Mouse (Mus musculus) midbrain, embryonic 12.5 days (tissue): ENCODE measurements at regions not wholly inside any gene's neighbourhood (a gene's known extent, or its start where the extent isn't known, plus 50 kb on each side); places are given as distances from the start of the nearest gene placed in this dataset.

Experiments used
- ATAC-seq: fragments of 200-750 bp; cut with Nextera tagmentation; 2 replicates; pipeline ENCODE4 v1.8.0; 2017; ENCODE audit warnings: low read depth, moderate TSS enrichment, moderate library complexity; ENCODE audit not compliant: low FRiP score
- H3K27ac ChIP-seq: fragments of 300-500 bp; sonication (generic); replicated peaks from 2 replicates; pipeline ENCODE4 v1.5.1; 2016; ENCODE audit warnings: mild to moderate bottlenecking
- H3K27me3 ChIP-seq: fragments of 300-500 bp; sonication (generic); 2 replicates; pipeline ENCODE4 v1.6.1; 2016; ENCODE audit warnings: mild to moderate bottlenecking
- H3K36me3 ChIP-seq: fragments of 300-500 bp; sonication (generic); 2 replicates; pipeline ENCODE4 v1.6.1; 2016
- H3K4me1 ChIP-seq: fragments of 300-500 bp; sonication (generic); 2 replicates; pipeline ENCODE4 v1.6.1; 2016
- H3K4me2 ChIP-seq: fragments of 300-500 bp; sonication (generic); replicated peaks from 2 replicates; pipeline ENCODE4 v1.6.1; 2016; ENCODE audit warnings: mild to moderate bottlenecking, moderate library complexity
- H3K4me3 ChIP-seq: fragments of 300-500 bp; sonication (generic); 2 replicates; pipeline ENCODE4 v1.5.1; 2016; ENCODE audit warnings: mild to moderate bottlenecking
- H3K9ac ChIP-seq: fragments of 300-500 bp; sonication (generic); replicated peaks from 2 replicates; pipeline ENCODE4 v1.6.1; 2016; ENCODE audit warnings: mild to moderate bottlenecking, moderate library complexity
- H3K9me3 ChIP-seq: fragments of 300-500 bp; sonication (generic); 2 replicates; pipeline ENCODE4 v1.6.1; 2016; ENCODE audit warnings: mild to moderate bottlenecking
- whole genome bisulfite sequencing: fragments of 180-500 bp; shearing (Covaris S2); methylation state at CpG from one replicate; pipeline ENCODE4 v1.1.7; 2016; 5-methylcytosine and 5-hydroxymethylcytosine counted together

GRCm38 (mm10) chr15:62082539-62082938, 1159.7 kb upstream of the A1bg start:
- no peak overlapping the region for H3K4me2 ChIP-seq
- no peaks in the 10 kb centered on the region for H3K36me3 ChIP-seq
- no peak for ATAC-seq
- WGBS, result 95% methylated on average over 2 of the region's 2 CpGs
- H3K27ac ChIP-seq, result no peak overlapping the region
- no peak overlapping the region for H3K4me3 ChIP-seq
- H3K9me3 ChIP-seq, result no peaks in the 10 kb centered on the region
- no peaks in the 10 kb centered on the region for H3K27me3 ChIP-seq
- no peak overlapping the region for H3K9ac ChIP-seq
- H3K4me1 ChIP-seq, result no peaks in the 10 kb centered on the region

- H3K36me3 ChIP-seq, result no peaks in the 10 kb centered on the region
- no peak overlapping the region for H3K9ac ChIP-seq
- H3K4me1 ChIP-seq, result no peaks in the 10 kb centered on the region
- 69% methylated on average over 9 of the region's 9 CpGs for WGBS
- H3K27me3 ChIP-seq, result no peaks in the 10 kb centered on the region
- H3K4me2 ChIP-seq, result no peak overlapping the region
- H3K4me3 ChIP-seq, result no peak overlapping the region
- no peak for ATAC-seq
- no peaks in the 10 kb centered on the region for H3K9me3 ChIP-seq
- H3K27ac ChIP-seq, result no peak overlapping the region
These were observed 1156.6 kb upstream of the A1bg start for GRCm38 (mm10) chr15:62079155-62080109.

- WGBS, result 93% methylated on average over 5 of the region's 5 CpGs
- no peak overlapping the region for H3K9ac ChIP-seq
- no peak overlapping the region for H3K27ac ChIP-seq
- H3K36me3 ChIP-seq, result no peaks in the 10 kb centered on the region
- no peaks in the 10 kb centered on the region for H3K4me1 ChIP-seq
- no peak overlapping the region for H3K4me2 ChIP-seq
- H3K9me3 ChIP-seq, result no peaks in the 10 kb centered on the region
- no peaks in the 10 kb centered on the region for H3K27me3 ChIP-seq
- no peak overlapping the region for H3K4me3 ChIP-seq
- ATAC-seq, result no peak
These were observed 1153.9 kb upstream of the A1bg start for GRCm38 (mm10) chr15:62076552-62077234.

- Histone ChIP-seq H3K4me1 (no peaks in the 10 kb centered on the region), H3K36me3 (no peaks in the 10 kb centered on the region), H3K4me3 (no peak overlapping the region), H3K27me3 (no peaks in the 10 kb centered on the region), H3K4me2 (no peak overlapping the region), H3K9ac (no peak overlapping the region), H3K27ac (no peak overlapping the region), H3K9me3 (no peaks in the 10 kb centered on the region)
- no peak for ATAC-seq
- WGBS, result 94% methylated on average over 4 of the region's 4 CpGs
These were observed 1151.9 kb upstream of the A1bg start for GRCm38 (mm10) chr15:62074735-62075134.

- Histone ChIP-seq H3K27me3 (no peaks in the 10 kb centered on the region), H3K27ac (no peak overlapping the region), H3K36me3 (no peaks in the 10 kb centered on the region), H3K9me3 (no peaks in the 10 kb centered on the region), H3K4me1 (no peaks in the 10 kb centered on the region), H3K4me3 (no peak overlapping the region), H3K9ac (no peak overlapping the region), H3K4me2 (no peak overlapping the region)
- 92% methylated on average over 5 of the region's 5 CpGs for WGBS
- no peak for ATAC-seq
These were observed 1150.8 kb upstream of the A1bg start for GRCm38 (mm10) chr15:62073595-62073994.

GRCm38 (mm10) chr15:62071311-62071710, 1148.5 kb upstream of the A1bg start:
- no peak for ATAC-seq
- H3K27me3 ChIP-seq, result no peaks in the 10 kb centered on the region
- H3K36me3 ChIP-seq, result no peaks in the 10 kb centered on the region
- H3K9me3 ChIP-seq, result no peaks in the 10 kb centered on the region
- no peak overlapping the region for H3K9ac ChIP-seq
- no peaks in the 10 kb centered on the region for H3K4me1 ChIP-seq
- no peak overlapping the region for H3K4me2 ChIP-seq
- no peak overlapping the region for H3K27ac ChIP-seq
- 81% methylated on average over 2 of the region's 2 CpGs for WGBS
- H3K4me3 ChIP-seq, result no peak overlapping the region

GRCm38 (mm10) chr15:62068422-62069160, 1145.8 kb upstream of the A1bg start:
- no peaks in the 10 kb centered on the region for H3K4me1 ChIP-seq
- no peak for ATAC-seq
- no peak overlapping the region for H3K4me3 ChIP-seq
- no peaks in the 10 kb centered on the region for H3K36me3 ChIP-seq
- no peak overlapping the region for H3K9ac ChIP-seq
- H3K9me3 ChIP-seq, result no peaks in the 10 kb centered on the region
- no peak overlapping the region for H3K4me2 ChIP-seq
- H3K27me3 ChIP-seq, result no peaks in the 10 kb centered on the region
- no peak overlapping the region for H3K27ac ChIP-seq
- 82% methylated on average over 11 of the region's 11 CpGs for WGBS

GRCm38 (mm10) chr15:62064399-62064798, 1141.6 kb upstream of the A1bg start:
- Histone ChIP-seq H3K4me3 (no peak overlapping the region), H3K9ac (no peak overlapping the region), H3K4me1 (no peaks in the 10 kb centered on the region), H3K4me2 (no peak overlapping the region), H3K27ac (no peak overlapping the region), H3K9me3 (no peaks in the 10 kb centered on the region), H3K27me3 (no peaks in the 10 kb centered on the region), H3K36me3 (no peaks in the 10 kb centered on the region)
- ATAC-seq, result no peak
- 87% methylated on average over 3 of the region's 3 CpGs for whole genome bisulfite sequencing

GRCm38 (mm10) chr15:62057449-62057848, 1134.6 kb upstream of the A1bg start:
- ATAC-seq, result no peak
- Histone ChIP-seq H3K9ac (no peak overlapping the region), H3K27ac (no peak overlapping the region), H3K4me1 (no peaks in the 10 kb centered on the region), H3K9me3 (no peaks in the 10 kb centered on the region), H3K4me2 (no peak overlapping the region), H3K27me3 (no peaks in the 10 kb centered on the region), H3K4me3 (no peak overlapping the region), H3K36me3 (no peaks in the 10 kb centered on the region)
- 92% methylated on average over 2 of the region's 2 CpGs for WGBS

- Histone ChIP-seq H3K9me3 (no peaks in the 10 kb centered on the region), H3K9ac (no peak overlapping the region), H3K36me3 (no peaks in the 10 kb centered on the region), H3K4me3 (no peak overlapping the region), H3K27me3 (no peaks in the 10 kb centered on the region), H3K27ac (no peak overlapping the region), H3K4me2 (no peak overlapping the region), H3K4me1 (no peaks in the 10 kb centered on the region)
- WGBS, result 92% methylated on average over 11 of the region's 11 CpGs
- ATAC-seq, result no peak
These were observed 1134.1 kb upstream of the A1bg start for GRCm38 (mm10) chr15:62056889-62057288.

- no peak for ATAC-seq
- Histone ChIP-seq H3K4me2 (no peak overlapping the region), H3K9ac (no peak overlapping the region), H3K9me3 (no peaks in the 10 kb centered on the region), H3K27ac (no peak overlapping the region), H3K4me1 (no peaks in the 10 kb centered on the region), H3K27me3 (no peaks in the 10 kb centered on the region), H3K4me3 (no peak overlapping the region), H3K36me3 (no peaks in the 10 kb centered on the region)
- 84% methylated on average over 3 of the region's 3 CpGs for WGBS
These were observed 1133.6 kb upstream of the A1bg start for GRCm38 (mm10) chr15:62056401-62056800.

- 88% methylated on average over 2 of the region's 2 CpGs for WGBS
- no peaks in the 10 kb centered on the region for H3K27me3 ChIP-seq
- no peak overlapping the region for H3K4me2 ChIP-seq
- H3K27ac ChIP-seq, result no peak overlapping the region
- H3K4me1 ChIP-seq, result no peaks in the 10 kb centered on the region
- no peaks in the 10 kb centered on the region for H3K36me3 ChIP-seq
- H3K9ac ChIP-seq, result no peak overlapping the region
- no peak for ATAC-seq
- no peak overlapping the region for H3K4me3 ChIP-seq
- no peaks in the 10 kb centered on the region for H3K9me3 ChIP-seq
These were observed 1132.2 kb upstream of the A1bg start for GRCm38 (mm10) chr15:62055011-62055410.
